Mouse (Mus musculus) adrenal gland, postnatal 36 days (tissue): Measurements from ENCODE around the gene Vps4b. TPM values are rescaled to one million over a fixed set of nuclear protein-coding genes. Genes with fewer than 3 reads are reported as not detected.
A peak's percentile ranks its signal among the peaks of the same experiment; 100 is the strongest.
"Not testable (repeated sequence)": the region's sequence is repeated elsewhere in the genome, so short reads cannot be mapped to it uniquely, and the experiment has no call there.

Source experiments
- DNase-seq, 2 experiments: peaks; one replicate each; pipeline ENCODE4 v3.0.0; 2021; ENCODE audit warnings: mixed read lengths in 1 of 2
- total RNA-seq, 2 experiments: library from RNA; stranded (reverse); gene quantifications; 2 replicates each; pipeline ENCODE4 v1.2.3; 2021

The Vps4b gene
- total RNA-seq, 2 experiments from 2014 or later: 91.1 to 118 TPM

GRCm38 (mm10) chr1:106756633-106757032 is 39.9 kb downstream of the Vps4b start:
- DNase-seq: no peak

GRCm38 (mm10) chr1:106752013-106752412 is 44.5 kb downstream of the Vps4b start:
- DNase-seq: no peak

- no peak for DNase-seq
Observed at GRCm38 (mm10) chr1:106750656-106751055, 45.9 kb downstream of the Vps4b start.

GRCm38 (mm10) chr1:106748555-106749315 is 47.8 kb downstream of the Vps4b start:
- no peak for DNase-seq

GRCm38 (mm10) chr1:106742980-106743379 is 53.5 kb downstream of the Vps4b start:
- no peak for DNase-seq

- no peak for DNase-seq
Observed at GRCm38 (mm10) chr1:106740735-106741134, 55.8 kb downstream of the Vps4b start.

GRCm38 (mm10) chr1:106739810-106740209 is 56.7 kb downstream of the Vps4b start:
- no peak for DNase-seq

- DNase-seq: peak in 1 of 2 experiments; percentile 20
Observed at GRCm38 (mm10) chr1:106738092-106738491, 58.4 kb downstream of the Vps4b start.

GRCm38 (mm10) chr1:106736211-106736610 is 60.3 kb downstream of the Vps4b start:
- no peak for DNase-seq

- DNase-seq: peak in 1 of 2 experiments; percentile 55
Observed at GRCm38 (mm10) chr1:106735586-106735985, 60.9 kb downstream of the Vps4b start.

GRCm38 (mm10) chr1:106722061-106722460 is 74.5 kb downstream of the Vps4b start:
- DNase-seq: no peak

- not testable (repeated sequence) for DNase-seq
Observed at GRCm38 (mm10) chr1:106717736-106718135, 78.8 kb downstream of the Vps4b start.

GRCm38 (mm10) chr1:106717071-106717601 is 79.4 kb downstream of the Vps4b start:
- peak; percentile 76 to 83 for DNase-seq

GRCm38 (mm10) chr1:106716141-106716540 is 80.4 kb downstream of the Vps4b start:
- no peak for DNase-seq

GRCm38 (mm10) chr1:106715111-106716083 is 81.1 kb downstream of the Vps4b start:
- no peak for DNase-seq

- no peak for DNase-seq
Observed at GRCm38 (mm10) chr1:106714530-106714981, 82.0 kb downstream of the Vps4b start.

Other genes starting within 250 kb of the Vps4b start
- 1 to 10 TPM; 5.2 to 6.8 TPM for gene Bcl2, start 82.5 kb downstream of the Vps4b start, total RNA-seq
- gene Kdsr, start 37.0 kb downstream of the Vps4b start, total RNA-seq: 10 to 100 TPM; 29.9 to 49.8 TPM
- gene Serpinb5, start 64.4 kb upstream of the Vps4b start, total RNA-seq: not detected
- gene Serpinb12, start 137.7 kb upstream of the Vps4b start, total RNA-seq: not detected
- gene Serpinb13, start 184.3 kb upstream of the Vps4b start, total RNA-seq: not detected